Mouse (Mus musculus) fibroblast of lung, adult 2 months (primary cell): ENCODE results near the gene Itpk1.

Experiments used
- DNase-seq: peaks from one replicate; pipeline ENCODE4 v3.0.0-alpha.2; 2011; ENCODE audit warnings: low read depth

The Itpk1 gene

DNA sequence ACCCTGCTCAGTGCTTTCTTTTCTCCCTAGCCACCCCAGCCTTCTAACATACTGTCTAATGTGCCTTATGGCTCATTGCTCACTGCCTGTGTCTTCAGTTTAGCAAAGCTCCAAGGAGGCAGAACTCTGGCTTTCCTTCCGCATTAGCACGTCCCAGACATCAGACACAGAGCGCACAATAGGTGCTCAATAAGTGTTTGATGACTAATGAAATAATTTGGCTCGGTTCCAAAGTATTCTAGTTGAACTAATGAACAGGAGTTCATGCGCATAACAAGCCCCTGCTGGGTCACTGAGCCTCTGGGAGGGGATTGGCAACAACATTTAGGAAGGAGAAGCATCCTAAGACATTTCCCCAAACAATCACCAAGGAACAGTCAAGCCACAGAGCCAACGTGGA, 152.7 kb downstream of the Itpk1 start:
- DNase-seq = no peak

DNA sequence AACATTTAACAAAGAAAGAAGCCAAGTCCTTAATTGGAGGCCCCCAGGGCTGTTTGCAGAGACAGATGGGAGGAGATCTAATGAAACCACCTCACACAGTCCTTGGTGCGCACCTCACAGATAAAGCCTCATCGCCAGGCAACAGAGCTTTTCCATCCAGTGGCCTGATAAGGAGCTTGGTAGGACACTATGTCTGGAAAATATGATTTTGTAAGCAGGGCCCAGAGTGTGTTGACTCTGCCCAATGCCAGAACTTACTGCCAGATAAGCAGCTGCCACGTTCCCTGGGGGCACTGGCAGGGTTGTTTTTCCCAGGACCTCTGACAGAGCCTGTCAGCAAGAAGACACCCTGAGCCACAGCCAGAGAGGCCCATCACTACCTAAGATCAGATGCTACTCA, 153.5 kb downstream of the Itpk1 start:
- no peak for DNase-seq

GRCm38 (mm10) chr12:102550529-102550928, 154.2 kb downstream of the Itpk1 start:
- DNase-seq = no peak

GRCm38 (mm10) chr12:102545122-102545521, 159.6 kb downstream of the Itpk1 start:
- DNase-seq = no peak

DNA sequence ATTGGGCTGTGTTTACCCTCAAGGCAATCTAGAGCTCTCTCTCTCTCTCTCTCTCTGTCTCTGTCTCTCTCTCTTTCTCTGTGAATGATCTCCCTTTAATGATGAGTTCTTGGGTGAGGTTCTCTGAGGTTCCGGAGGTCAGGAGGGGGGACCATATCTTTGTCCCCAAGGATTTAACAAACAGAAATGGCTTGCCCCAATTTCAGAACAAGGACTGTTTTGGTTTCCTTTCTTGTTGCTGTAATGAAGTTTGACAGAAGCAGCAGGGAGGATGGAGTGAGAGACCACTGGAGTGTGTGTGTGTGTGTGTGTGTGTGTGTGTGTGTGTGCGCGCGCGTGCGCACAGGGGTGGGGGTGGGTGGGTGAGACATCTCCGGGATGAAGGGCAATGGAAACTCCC, 163.6 kb downstream of the Itpk1 start:
- no peak for DNase-seq

- no peak for DNase-seq
These were observed 164.5 kb downstream of the Itpk1 start for GRCm38 (mm10) chr12:102540278-102540677.

- no peak for DNase-seq
These were observed 168.9 kb downstream of the Itpk1 start for GRCm38 (mm10) chr12:102535796-102536195.

DNA sequence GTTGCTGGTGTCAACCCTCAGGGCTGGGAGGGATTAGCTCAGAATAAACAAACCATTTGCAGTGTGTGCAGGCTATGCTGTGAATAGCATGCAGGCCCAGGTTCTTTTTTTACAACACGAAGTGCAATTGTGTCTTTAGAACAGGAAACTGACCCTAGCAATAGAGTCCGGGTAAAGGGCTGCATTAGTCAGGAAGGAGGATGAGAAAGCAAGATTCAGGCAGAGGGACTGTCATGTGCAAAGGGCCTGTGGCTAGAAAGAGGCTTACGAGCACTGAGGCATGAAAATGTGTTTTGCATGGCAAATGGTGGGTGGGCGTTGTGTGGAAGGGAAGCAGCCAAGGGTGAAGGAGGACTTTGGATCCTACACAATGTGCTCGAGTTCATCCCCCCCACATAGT, 176.7 kb downstream of the Itpk1 start:
- no peak for DNase-seq

DNA sequence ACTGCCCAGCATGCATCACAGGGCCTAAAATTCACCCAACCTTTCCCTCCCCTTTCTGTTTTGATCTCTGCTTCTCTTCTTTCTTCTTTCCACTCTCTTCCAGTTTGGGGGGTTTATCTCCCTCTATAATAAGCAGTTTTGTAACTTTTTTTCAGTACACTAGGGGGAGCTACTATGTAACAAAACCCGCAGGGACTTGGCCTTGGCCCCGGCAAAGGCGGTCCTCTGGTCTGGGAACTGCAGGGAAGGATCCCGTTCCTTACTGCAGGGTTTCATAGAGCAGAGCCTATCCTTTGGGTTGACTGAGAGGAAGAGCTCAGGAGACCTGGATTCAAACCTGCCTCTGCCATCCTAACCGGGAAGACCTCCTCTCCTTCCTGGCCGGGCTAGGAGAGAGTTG, 180.0 kb downstream of the Itpk1 start:
- DNase-seq = no peak

GRCm38 (mm10) chr12:102524216-102524615, 180.5 kb downstream of the Itpk1 start:
- DNase-seq = no peak

DNA sequence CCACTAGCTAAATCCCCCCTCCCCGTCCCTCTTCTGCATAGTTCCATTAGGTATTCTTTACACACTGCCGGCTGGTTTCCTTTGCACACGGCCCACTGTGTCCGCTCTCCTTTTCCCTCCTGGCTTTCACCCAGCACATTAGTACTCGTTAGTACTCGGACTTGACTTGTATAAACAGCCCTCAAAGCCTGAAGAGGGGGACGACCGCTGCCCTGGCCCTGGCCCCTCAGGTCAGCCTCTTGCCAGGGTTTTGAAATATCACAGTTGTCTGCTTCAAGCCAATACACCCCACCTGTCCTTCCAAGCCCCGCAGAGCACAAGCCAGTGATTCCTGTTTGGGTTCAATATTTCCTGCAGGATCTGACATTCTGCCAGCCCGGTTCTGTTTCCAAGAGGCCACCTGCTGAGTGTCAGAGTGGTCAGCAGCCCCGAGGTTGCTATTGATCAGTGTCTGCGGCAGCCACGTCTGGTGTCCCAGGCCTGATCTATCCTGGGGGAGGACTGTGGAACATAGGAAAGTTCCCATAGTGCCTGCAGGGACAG, 182.9 kb downstream of the Itpk1 start:
- DNase-seq = no peak

GRCm38 (mm10) chr12:102519929-102520720, 184.6 kb downstream of the Itpk1 start:
- no peak for DNase-seq
